Mouse (Mus musculus): ENCODE measurements around the gene P4ha3.
A peak's percentile ranks its signal among the peaks of the same experiment; 100 is the strongest.

GRCm38 (mm10) chr7:100279803-100280202, 5.5 kb upstream of the P4ha3 start:
- peak; percentile 75; the same call in 1 of the 2 replicates for TF ChIP-seq ZC3H11A (IDR thresholded peaks at IDR 0.05; ENCODE audit: borderline replicate concordance, low read depth, low read length)
- TF ChIP-seq MAFK (IDR thresholded peaks at IDR 0.05; ENCODE audit: insufficient read depth, low read depth, low read length): no peak
- no peak for TF ChIP-seq ZNF384 (IDR thresholded peaks at IDR 0.05; ENCODE audit: low read depth, low read length)
- TF ChIP-seq CHD2 (IDR thresholded peaks at IDR 0.05; ENCODE audit: low read depth, low read length): no peak
